Mouse (Mus musculus) kidney, adult 8-10 months (tissue): Measurements from ENCODE around the gene Smpdl3b.
A peak's percentile ranks its signal among the peaks of the same experiment; 100 is the strongest.

Experiments
- DNase-seq, 2 experiments: peaks; one replicate each; pipeline ENCODE4 v3.0.0; 2022

The Smpdl3b gene

DNA sequence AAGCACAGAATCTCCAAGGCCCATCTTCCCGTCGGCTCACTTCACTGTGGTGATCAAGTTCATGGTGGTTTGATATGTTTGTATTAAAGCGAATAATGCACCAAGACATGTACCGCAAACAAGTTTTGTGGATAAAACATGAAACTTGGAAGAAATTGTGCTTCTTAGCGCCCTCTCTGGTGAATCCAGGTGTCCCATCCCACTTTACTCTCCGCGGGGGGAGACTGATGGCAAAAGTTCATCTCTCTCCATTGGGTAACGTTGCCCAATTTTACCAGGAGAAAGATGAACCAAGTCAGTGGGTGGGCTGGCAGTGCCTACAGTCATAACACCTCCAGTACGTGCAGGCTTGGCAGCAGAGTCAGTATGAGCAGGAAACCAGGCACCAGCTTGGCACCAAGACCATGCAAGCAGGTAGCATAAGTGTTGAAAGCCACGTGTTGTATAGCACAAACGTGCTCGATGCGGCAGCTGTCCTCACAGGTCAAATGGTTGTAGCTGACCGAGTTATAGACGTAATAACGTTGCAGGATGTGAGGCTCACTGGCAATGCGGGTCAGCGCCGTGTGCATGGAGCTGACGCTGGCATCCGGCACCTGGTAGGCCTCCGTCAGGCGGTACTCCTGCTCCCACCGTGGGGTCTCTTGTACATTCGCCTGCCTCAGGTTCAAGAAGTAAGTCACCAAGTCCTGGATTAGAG is 23.8 kb downstream of the Smpdl3b start:
- DNase-seq = no peak

DNA sequence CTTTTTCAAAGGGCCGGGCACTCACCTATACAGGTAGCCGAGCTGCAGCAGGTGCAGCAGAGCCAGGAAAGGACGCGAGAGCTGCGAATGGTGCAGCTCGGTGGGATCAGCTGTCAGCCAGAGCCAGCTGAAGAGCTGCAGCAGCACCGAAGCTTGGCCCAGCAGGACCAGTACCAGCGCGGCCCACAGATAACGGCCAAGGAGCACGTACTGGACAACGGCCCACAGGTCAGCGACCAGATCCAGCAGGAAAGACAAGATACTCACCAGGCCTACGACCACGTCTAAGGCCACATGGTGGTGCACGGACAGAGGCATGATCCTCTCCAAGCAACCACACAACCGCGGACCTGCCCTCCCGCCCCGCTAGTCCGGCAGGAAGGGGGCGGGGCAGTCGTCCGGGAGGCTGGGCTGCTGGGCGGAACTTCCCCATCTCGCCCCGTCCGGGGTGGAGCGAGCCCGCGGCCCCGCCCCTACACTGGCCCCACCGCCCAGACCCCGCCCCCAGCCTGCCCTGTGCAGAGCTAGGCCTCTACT is 24.8 kb downstream of the Smpdl3b start, which contains the start of gene Xkr8:
Xkr8 (minus strand) TSS at position 399 of the 537 bp plus-strand sequence.
- peak; percentile 90 for DNase-seq

DNA sequence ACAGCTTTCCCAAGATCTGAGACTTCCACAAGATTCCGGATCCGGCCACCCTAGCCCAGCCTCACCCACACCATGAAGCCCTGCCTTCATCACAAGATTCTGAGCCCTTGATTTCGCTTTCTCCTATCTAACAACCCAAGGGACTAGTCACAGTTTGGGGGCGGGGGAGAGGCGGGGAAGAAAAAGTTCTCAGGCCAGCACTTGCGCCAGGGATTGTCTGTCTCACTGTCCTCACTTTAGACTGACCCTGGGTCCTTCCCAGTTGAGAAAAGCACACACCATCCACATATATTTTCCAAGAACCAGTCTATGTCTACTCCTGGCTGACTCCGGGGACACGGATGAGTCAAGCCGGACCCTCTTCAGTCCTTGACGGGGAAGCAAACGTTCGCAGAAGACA is 25.4 kb downstream of the Smpdl3b start:
- no peak for DNase-seq

DNA sequence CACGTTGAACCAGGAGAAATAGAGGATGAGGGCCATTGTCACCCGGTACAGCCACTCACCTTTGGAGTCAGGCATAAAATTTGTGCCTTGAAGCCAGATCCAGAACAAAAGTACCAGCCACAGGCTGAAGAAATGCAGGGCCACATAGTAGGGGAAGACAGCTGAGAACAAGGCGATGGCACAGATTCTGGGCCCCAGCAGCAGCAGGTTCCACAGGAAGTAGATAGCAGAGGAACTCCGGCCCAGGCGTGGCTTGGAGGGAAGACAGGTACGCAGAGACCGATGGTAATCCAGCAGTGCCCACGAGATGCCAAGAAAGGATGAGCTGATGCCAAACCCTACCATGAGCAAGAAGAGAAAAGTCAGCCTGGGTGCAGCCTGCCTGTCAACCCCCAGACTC is 28.8 kb downstream of the Smpdl3b start:
- DNase-seq = no peak

DNA sequence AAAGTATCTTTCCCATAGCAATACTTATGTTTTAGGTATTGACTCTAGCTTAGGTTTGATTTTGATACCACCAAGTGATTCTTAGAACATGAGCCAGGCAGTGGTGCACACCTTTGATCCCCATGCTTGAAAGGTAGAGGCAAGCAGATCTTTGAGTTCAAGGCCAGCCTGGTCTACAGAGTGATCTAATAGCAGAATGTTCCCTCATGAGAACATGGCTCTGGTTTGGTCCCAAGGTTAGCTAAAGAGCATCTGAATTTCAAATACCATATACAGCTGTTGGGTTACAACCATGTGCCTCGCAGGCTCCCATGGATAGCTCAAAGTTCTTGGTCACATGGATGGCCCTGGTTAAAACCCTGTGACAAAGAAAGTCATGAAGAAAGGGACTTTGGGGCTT is 38.8 kb downstream of the Smpdl3b start:
- DNase-seq = no peak

DNA sequence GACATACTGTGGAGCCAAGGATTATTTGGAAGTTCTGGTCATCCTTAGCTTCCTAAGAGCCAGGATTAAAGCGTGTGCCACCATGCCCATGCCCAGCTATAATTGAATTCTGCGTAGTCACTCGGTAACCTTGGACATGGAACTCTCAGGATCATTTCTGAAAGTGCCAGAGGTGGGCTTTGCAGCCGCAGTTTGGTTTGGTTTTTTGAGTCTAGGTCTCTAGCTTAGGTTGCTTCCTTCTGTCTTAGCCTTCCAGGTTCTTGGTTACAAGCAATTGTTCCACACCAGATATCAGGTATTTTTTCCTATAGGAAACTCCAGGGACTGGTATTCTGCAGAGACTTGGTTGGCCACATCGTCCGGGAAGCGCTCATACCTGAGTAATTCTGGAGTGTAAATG is 43.9 kb downstream of the Smpdl3b start:
- no peak for DNase-seq

DNA sequence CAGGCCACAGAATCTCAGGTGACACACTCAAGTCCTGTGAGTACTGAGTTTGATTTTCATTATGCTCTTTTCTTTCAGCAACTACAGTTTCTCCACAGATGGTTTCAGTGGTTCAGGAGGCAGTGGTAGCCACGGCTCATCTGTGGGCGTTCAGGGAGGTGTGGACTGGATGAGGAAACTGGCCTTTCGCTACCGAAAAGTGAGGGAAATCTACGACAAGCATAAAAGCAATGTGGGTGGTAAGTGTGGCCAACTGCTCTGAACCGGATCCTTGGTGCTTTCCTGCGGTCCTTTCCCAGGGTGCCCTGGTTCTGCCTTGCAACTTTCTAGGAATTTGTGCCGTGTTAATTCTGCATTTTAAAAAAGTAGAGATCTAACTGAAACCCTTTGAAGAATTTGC is 50.2 kb downstream of the Smpdl3b start:
- DNase-seq = no peak

DNA sequence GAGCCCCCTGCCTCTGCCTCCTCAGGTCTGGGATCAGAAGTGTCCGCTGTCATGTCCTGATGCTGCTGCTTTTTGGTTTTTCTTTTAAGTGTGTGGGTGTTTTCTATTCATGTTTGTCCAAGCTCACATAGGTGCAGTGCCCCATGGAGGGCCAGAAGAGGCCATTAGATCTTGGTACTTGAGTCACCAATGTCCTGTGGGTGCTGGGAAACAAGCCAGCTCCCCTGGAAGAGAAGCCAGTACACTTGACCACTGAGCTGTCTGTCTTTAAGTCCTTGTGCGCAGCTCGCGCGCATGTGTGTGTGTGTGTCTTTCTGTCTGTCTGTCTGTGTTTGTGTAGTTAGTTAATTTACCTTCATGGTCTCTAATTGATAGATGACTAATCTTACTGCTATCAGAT is 55.0 kb downstream of the Smpdl3b start:
- no peak for DNase-seq

DNA sequence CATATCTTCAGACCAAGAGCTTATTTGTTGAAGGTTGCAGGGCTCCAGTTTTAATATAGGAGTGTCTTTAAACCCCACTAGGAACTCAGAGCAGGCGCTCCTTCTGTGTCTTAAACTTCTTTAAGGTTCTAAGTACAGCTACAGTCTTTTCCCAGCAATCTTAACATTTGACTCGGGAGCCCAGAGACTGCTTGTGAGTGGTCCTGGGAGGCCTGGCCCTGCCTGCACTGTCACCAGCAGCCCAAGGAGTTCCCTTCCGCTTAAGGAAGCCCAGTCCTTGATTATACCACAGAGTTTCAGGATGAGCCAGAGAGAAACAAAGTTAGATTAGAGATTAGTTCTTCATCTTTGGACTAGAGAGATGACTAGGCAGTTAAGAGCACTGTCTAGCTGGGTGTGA is 63.7 kb downstream of the Smpdl3b start:
- no peak for DNase-seq

DNA sequence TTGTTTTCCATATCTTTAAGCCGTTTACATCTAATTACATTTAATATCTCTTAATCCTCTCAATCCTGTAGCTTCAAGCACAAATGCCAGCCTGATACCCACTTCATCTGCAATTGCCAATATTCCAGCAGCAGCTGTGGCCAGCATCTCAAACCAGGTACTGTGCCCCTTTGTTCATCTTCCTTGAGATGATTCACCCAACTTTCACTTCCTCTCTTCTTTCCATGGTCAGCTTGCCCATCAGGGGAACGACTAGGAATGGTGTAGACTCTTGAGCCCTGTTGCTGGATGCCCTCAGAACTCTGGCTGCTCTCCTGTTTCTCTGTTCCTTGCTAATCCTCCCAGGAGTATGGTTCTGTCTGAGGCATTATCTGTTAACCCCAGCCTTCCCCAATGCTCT is 67.4 kb downstream of the Smpdl3b start:
- no peak for DNase-seq
